Mouse (Mus musculus): ENCODE measurements around the gene Itpr1.

Itpr1 gene

GRCm38 (mm10) chr6:108536546-108537317 lies 323.8 kb downstream of the Itpr1 start:
- CTCF ChIA-PET: interaction anchor here (0.6 to 1.2 kb wide), 4 partner anchors 13 to 125 kb away, joined by 3 to 6 read pairs (median 4); no protein-coding TSS in a partner anchor

GRCm38 (mm10) chr6:108538406-108538805 lies 325.5 kb downstream of the Itpr1 start:
- CTCF ChIA-PET: interaction anchor here (0.6 to 1.2 kb wide), 2 partner anchors 12 to 123 kb away, joined by 3 read pairs; no protein-coding TSS in a partner anchor

- CTCF ChIA-PET: interaction anchor here (0.5 kb wide), 1 partner anchor 19 kb away, joined by 4 read pairs; no protein-coding TSS in a partner anchor
These were observed 327.5 kb downstream of the Itpr1 start for GRCm38 (mm10) chr6:108540441-108540840.

- CTCF ChIA-PET: no interaction called here
These were observed 332.0 kb downstream of the Itpr1 start for GRCm38 (mm10) chr6:108544917-108545316.

- CTCF ChIA-PET: no interaction called here
These were observed 332.6 kb downstream of the Itpr1 start for GRCm38 (mm10) chr6:108545464-108545863.

- CTCF ChIA-PET: interaction anchor here (0.5 to 1.3 kb wide), 3 partner anchors 9 to 112 kb away, joined by 3 to 20 read pairs (median 9); partner anchors contain the start of gene Bhlhe40
These were observed 335.5 kb downstream of the Itpr1 start for GRCm38 (mm10) chr6:108548413-108548812.

GRCm38 (mm10) chr6:108549495-108549935 lies 336.6 kb downstream of the Itpr1 start:
- CTCF ChIA-PET: interaction anchor here (0.8 to 1.3 kb wide), 2 partner anchors 13 to 111 kb away, joined by 6 to 9 read pairs; partner anchors contain the start of gene Bhlhe40

- CTCF ChIA-PET: no interaction called here
These were observed 339.1 kb downstream of the Itpr1 start for GRCm38 (mm10) chr6:108551725-108552620.

GRCm38 (mm10) chr6:108553013-108553412 lies 340.1 kb downstream of the Itpr1 start:
- CTCF ChIA-PET: interaction anchor here (0.8 kb wide), 1 partner anchor 164 kb away, joined by 20 read pairs; no protein-coding TSS in a partner anchor

- CTCF ChIA-PET: interaction anchor here (0.8 kb wide), 1 partner anchor 164 kb away, joined by 20 read pairs; no protein-coding TSS in a partner anchor
These were observed 340.6 kb downstream of the Itpr1 start for GRCm38 (mm10) chr6:108553536-108553935.

- CTCF ChIA-PET: no interaction called here
These were observed 341.5 kb downstream of the Itpr1 start for GRCm38 (mm10) chr6:108554389-108554788.

GRCm38 (mm10) chr6:108554878-108555277 lies 342.0 kb downstream of the Itpr1 start:
- CTCF ChIA-PET: no interaction called here

GRCm38 (mm10) chr6:108557576-108558322 lies 344.9 kb downstream of the Itpr1 start:
- CTCF ChIA-PET: interaction anchor here (0.6 to 0.7 kb wide), 2 partner anchors 9 to 35 kb away, joined by 17 to 20 read pairs; no protein-coding TSS in a partner anchor

GRCm38 (mm10) chr6:108559226-108559625 lies 346.3 kb downstream of the Itpr1 start:
- CTCF ChIA-PET: interaction anchor here (0.7 kb wide), 1 partner anchor 18 kb away, joined by 4 read pairs; no protein-coding TSS in a partner anchor

- CTCF ChIA-PET: no interaction called here
These were observed 350.1 kb downstream of the Itpr1 start for GRCm38 (mm10) chr6:108562971-108563370.

- CTCF ChIA-PET: interaction anchor here (0.7 kb wide), 2 partner anchors 27 to 141 kb away, joined by 3 to 4 read pairs; no protein-coding TSS in a partner anchor
These were observed 352.6 kb downstream of the Itpr1 start for GRCm38 (mm10) chr6:108565447-108565846.

GRCm38 (mm10) chr6:108566549-108566948 lies 353.7 kb downstream of the Itpr1 start:
- CTCF ChIA-PET: interaction anchor here (1.0 kb wide), 1 partner anchor 19 kb away, joined by 3 read pairs; no protein-coding TSS in a partner anchor

- CTCF ChIA-PET: interaction anchor here (1.0 kb wide), 1 partner anchor 33 kb away, joined by 5 read pairs; no protein-coding TSS in a partner anchor
These were observed 356.7 kb downstream of the Itpr1 start for GRCm38 (mm10) chr6:108569460-108570187.

- CTCF ChIA-PET: interaction anchor here (0.6 to 0.9 kb wide), 2 partner anchors 57 to 87 kb away, joined by 3 read pairs; no protein-coding TSS in a partner anchor
These were observed 357.6 kb downstream of the Itpr1 start for GRCm38 (mm10) chr6:108570351-108571041.

Measured in spleen, embryonic (tissue).